Mouse (Mus musculus) CH12.LX (cell line): ENCODE measurements at regions not wholly inside any gene's neighbourhood (a gene's known extent, or its start where the extent isn't known, plus 50 kb on each side); places are given as distances from the start of the nearest gene placed in this dataset.
A peak's percentile ranks its signal among the peaks of the same experiment; 100 is the strongest.

Experiments
- CTCF ChIP-seq, 2 experiments: IDR thresholded peaks in 1 of 2; conservative IDR thresholded peaks in 1 of 2; 2 replicates each; pipeline ENCODE4 v1.5.1; 2011 to 2012; ENCODE audit warnings: low read depth in 2 of 2, low read length in 2 of 2, improper control_type of control experiment in 1 of 2, inconsistent platforms in 1 of 2, mild to moderate bottlenecking in 1 of 2, moderate library complexity in 1 of 2
- EP300 ChIP-seq: IDR thresholded peaks from 2 replicates; pipeline ENCODE4 v1.6.1; 2011; ENCODE audit warnings: low read length, improper control_type of control experiment
- KAT2A ChIP-seq: IDR thresholded peaks from 2 replicates; pipeline ENCODE4 v1.6.1; 2012; ENCODE audit warnings: low read length, improper control_type of control experiment, inconsistent platforms; ENCODE audit not compliant: insufficient replicate concordance
- MAX ChIP-seq: IDR thresholded peaks from 2 replicates; pipeline ENCODE4 v1.6.1; 2011; ENCODE audit warnings: low read length, improper control_type of control experiment
- RCOR1 ChIP-seq: conservative IDR thresholded peaks from 2 replicates; pipeline ENCODE4 v1.6.1; 2012; ENCODE audit warnings: low read depth, mild to moderate bottlenecking, inconsistent platforms, low read length, improper control_type of control experiment
- USF1 ChIP-seq: IDR thresholded peaks from 2 replicates; pipeline ENCODE4 v1.6.1; 2014; ENCODE audit warnings: low read depth, mild to moderate bottlenecking, inconsistent platforms, low read length, improper control_type of control experiment

- TF ChIP-seq USF1 (no peak), EP300 (no peak), MAX (no peak), RCOR1 (no peak), CTCF (conservative IDR thresholded peaks at IDR 0.05 in 1 of 2, IDR thresholded peaks at IDR 0.05 in 1 of 2; ENCODE audit: low read depth in 2 of 2, low read length in 2 of 2) (peak in 1 of 2 experiments; percentile 63; a peak in 2 of 4 replicates), KAT2A (no peak)
These were observed 171.0 kb upstream of the Smim15 start for GRCm38 (mm10) chr13:107873244-107873667.
